Mouse (Mus musculus) layer of hippocampus, postnatal 10 days (tissue): ENCODE results near the gene AC131692.1. TPM values are rescaled to one million over a fixed set of nuclear protein-coding genes. Genes with fewer than 3 reads are reported as not detected.

Experiments used
- DNase-seq, 2 experiments: peaks; one replicate each; pipeline ENCODE4 v3.0.0; 2021; ENCODE audit warnings: low spot score in 2 of 2
- long read RNA-seq: library from polyadenylated mRNA; stranded (forward); transcript quantifications from one replicate; pipeline ENCODE4 v2.0.0, GENCODE M21; 2023
- total RNA-seq, 2 experiments: library from RNA; stranded (reverse); gene quantifications; 2 replicates each; pipeline ENCODE4 v1.2.3; 2021

Gene AC131692.1
- under 1 TPM in 1 of 2 experiments, not detected in 1; 0.80 TPM for total RNA-seq
- long read RNA-seq: 0 reads

DNA sequence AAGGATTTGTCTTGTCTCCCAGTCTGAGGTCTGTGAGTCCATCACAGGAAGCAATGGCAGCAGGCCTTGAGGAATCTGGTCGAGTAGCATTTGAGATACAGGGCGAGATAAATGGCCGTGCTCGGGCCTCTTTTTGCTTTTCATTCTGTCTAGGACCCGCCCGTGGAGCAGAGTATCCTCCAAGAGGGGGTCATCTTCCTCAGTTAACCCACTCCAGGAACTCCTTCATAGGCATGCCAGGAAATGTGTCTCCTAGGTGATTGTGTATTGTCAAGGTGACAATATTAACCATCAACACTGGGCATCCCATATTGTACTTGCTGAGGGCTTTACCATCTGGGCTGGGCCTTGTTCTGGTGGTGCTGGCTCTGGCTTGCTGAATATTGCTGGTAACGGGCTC lies at the start of gene AC131692.1:
Gene AC131692.1 (plus strand): TSS at position 301 of the 400 bp plus-strand sequence.
- DNase-seq: no peak

DNA sequence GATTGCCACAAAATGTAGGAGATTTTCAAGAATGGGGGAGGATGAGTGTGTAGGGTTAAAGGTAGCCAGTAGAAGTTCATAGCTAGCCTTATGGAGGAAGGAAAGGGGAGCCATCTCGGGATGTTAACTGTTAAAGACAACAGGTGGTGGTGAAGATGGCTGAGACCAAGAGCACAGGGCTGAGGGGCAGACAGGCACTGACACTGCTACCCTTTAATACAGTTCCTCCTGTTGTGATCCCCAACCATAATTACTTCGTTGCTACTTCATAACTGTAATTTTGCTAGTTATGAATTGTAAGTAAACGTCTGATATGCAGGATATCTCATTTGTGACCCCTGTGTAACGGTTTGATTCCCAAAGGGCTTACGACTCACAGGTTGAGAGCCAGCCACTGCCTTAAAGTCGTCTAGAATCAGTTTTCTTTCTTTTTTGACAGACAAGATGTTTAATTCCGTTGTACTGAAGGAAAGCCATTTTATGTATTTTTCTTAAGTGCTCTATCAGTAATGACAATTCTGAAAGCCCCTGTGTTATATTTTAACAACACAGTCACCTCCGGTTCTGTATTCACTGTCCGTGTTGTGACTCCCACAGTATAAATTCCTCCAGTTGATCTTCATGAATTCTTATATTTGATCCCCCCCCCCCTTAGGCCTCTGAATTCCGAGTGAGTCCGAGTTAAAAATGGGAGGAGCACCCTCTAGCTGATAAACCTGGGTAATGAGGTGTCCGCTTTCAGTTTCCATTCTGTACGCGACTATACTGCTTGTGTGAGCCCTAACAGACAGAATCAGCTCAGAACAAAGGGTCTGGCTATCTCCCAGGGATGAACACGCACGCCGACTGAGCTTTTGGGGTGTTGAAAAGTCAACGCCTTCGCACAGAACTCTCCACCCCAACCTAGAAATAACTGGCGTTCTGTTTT lies 48.6 kb upstream of the AC131692.1 start:
- DNase-seq: no peak

GRCm38 (mm10) chr19:6046294-6047153 lies 47.7 kb upstream of the AC131692.1 start, which contains the start of gene Syvn1:
Gene Syvn1 (plus strand): TSS chr19:6046576.
- peak; percentile 85 to 91 for DNase-seq

- DNase-seq: no peak
These were observed 46.9 kb upstream of the AC131692.1 start for GRCm38 (mm10) chr19:6047154-6047898.

DNA sequence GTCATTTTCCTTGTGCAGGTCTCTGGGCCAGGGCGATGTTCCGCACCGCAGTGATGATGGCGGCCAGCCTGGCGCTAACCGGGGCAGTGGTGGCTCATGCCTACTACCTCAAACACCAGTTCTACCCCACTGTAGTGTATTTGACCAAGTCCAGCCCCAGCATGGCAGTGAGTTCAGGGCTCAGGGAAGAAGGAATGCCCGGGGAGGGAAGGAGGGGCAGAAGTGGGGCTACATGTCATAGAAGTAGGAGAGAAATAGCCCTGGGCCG lies 46.4 kb upstream of the AC131692.1 start:
- no peak for DNase-seq

DNA sequence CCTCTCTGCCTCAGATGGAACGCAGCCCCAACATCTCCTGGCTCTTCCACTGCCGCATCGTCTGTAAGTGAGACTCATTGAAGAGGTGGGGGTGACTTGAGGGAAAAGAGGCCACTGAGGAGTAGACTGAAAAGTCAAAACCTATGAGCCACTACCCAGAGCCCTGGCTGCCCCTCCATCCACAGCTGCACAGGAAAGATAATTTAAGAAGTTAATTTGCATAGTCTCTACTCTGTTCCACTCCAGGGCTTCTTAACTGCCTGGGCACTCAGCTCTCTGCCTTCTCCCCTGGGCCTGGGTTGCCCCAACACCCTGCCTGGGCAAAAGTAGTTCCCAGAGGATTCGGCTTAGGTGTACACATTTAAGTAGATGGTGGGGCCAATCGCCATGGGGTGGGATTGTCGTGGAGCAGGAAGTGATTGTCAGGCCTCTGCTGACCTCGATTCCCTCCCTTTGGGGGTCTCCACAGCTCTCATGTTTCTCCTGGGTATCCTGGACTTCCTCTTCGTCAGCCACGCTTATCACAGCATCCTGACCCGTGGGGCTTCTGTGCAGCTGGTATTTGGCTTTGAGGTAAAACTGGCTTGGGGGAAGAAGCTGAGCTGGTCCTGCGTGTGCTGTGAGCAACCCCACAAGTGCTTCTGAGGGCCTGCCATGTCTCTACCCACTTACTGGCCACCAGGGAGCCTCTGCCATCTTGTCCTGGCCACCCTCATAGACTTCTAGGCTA lies 45.4 kb upstream of the AC131692.1 start:
- DNase-seq: no peak

GRCm38 (mm10) chr19:6052516-6052915 lies 41.7 kb upstream of the AC131692.1 start:
- no peak for DNase-seq

GRCm38 (mm10) chr19:6054296-6054695 lies 39.9 kb upstream of the AC131692.1 start:
- DNase-seq: no peak

- no peak for DNase-seq
These were observed 37.5 kb upstream of the AC131692.1 start for GRCm38 (mm10) chr19:6056696-6057095.

GRCm38 (mm10) chr19:6057313-6058096 lies 36.7 kb upstream of the AC131692.1 start, which contains the start of the genes Mrpl49 and Fau:
Gene Mrpl49 (minus strand): TSS chr19:6057785.
Gene Fau (plus strand): TSS chr19:6057844.
- peak; percentile 97 to 99 for DNase-seq

DNA sequence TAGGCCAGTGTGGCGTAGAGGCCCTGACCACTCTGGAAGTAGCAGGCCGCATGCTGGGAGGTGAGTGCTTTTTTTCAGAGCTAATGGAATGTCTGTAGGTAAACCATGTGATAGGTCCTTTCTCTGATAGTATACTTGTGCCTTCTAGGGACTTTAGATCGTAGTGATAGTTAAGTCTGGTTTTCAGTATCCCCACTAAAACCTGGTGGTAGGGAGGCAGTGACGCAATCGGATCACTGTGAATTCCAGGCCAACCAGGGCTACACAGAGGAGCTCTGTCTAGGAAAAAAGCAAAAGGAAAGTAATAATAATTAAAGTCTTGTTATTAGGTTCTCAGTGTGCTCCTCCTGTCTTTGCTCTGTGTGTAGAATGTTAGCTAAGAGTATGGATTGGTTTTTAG lies 35.7 kb upstream of the AC131692.1 start:
- DNase-seq: no peak

DNA sequence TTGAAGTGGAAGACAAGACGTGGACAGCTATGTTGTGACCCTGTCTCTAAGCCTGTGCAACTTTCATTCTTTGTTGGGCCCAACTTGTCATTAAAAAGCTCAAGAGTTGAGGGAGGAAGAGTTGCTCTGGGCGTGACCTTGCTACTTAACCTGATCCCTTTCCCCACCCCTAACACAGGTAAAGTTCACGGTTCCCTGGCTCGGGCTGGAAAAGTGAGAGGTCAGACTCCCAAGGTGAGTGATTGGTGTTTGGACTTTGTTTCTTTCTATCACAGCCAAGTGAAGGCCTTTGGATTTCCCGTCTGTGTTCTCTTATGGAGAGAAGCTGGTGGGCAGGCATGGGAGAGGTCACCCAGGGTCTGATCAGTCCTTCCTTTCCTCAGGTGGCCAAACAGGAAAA lies 35.3 kb upstream of the AC131692.1 start:
- no peak for DNase-seq

DNA sequence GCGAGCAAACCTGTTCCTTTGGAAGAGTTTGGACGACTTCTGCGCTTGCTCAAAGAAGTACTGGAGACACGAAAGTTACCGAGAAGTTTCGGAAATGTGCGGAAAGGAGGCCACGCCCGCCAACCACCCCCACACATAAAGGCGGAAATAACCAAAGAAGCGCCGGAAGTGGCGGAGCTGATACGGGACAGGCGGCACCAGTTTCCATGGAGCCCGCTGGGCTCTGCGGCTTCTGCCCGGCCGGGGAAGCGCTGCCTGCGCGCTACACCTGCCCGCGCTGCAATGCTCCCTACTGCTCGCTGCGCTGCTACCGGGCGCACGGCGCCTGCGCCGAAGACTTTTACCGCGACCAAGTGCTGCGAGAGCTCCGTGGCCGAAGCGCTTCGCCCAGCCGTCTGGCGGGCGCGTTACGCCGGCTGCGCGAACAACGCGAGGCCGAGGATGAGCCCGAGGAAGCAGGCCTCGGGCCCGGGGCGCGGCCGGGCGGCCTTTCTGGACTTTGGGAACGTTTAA lies 33.1 kb upstream of the AC131692.1 start, which contains the start of gene Znhit2:
Gene Znhit2 (plus strand): TSS at position 172 of the 513 bp plus-strand sequence.
- DNase-seq: peak; percentile 89 to 94

DNA sequence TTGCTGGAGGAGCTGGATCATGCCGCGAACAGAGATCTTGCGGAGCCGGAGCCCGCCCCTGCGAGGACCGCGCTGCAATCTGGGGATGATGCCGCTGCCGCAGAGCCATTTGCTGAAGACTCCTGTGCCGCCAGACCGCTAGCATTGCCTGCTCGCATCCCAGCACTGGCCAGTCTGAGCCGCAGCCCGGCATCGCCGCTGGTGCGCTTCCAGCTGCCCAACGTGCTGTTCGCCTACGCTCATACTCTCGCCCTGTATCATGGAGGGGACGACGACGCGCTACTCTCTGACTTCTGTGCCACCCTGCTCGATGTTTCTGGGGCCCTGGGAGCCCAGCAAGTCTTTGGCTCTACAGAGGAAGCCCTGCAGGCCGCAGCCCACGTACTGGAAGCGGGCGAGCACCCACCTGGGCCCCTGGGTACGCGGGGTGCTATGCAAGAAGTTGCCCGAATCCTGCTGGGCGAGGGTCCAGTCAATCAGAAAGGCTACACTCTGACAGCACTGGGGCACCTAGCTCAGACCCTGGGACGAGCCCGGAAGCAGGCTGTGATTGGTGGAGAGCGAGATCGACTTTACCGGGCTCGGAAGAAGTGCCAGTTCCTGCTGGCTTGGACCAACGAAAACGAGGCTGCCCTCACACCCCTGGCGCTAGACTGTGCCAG lies 32.4 kb upstream of the AC131692.1 start:
- DNase-seq: peak; percentile 59 to 62

GRCm38 (mm10) chr19:6062418-6062817 lies 31.8 kb upstream of the AC131692.1 start:
- DNase-seq: no peak

GRCm38 (mm10) chr19:6063081-6063480 lies 31.1 kb upstream of the AC131692.1 start:
- DNase-seq: no peak

DNA sequence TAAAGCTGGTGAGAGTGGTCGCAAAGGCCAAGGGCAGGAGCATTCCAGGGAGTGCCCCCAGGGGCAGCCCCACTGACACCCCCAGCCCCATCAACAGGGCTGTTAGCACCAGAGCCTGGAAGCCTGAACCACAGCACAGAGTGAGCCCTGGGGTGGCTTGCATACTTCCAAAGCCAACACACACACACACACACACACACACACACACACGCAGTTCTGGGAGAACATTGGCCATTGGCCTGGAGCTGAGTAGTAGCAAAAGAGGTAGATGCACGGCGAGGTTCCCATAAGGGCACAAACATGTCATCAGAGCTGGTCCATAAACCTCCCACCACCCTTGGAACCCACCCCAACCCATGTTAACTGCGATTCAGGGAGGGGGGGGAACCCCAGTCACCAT lies 27.6 kb upstream of the AC131692.1 start:
- DNase-seq: no peak

DNA sequence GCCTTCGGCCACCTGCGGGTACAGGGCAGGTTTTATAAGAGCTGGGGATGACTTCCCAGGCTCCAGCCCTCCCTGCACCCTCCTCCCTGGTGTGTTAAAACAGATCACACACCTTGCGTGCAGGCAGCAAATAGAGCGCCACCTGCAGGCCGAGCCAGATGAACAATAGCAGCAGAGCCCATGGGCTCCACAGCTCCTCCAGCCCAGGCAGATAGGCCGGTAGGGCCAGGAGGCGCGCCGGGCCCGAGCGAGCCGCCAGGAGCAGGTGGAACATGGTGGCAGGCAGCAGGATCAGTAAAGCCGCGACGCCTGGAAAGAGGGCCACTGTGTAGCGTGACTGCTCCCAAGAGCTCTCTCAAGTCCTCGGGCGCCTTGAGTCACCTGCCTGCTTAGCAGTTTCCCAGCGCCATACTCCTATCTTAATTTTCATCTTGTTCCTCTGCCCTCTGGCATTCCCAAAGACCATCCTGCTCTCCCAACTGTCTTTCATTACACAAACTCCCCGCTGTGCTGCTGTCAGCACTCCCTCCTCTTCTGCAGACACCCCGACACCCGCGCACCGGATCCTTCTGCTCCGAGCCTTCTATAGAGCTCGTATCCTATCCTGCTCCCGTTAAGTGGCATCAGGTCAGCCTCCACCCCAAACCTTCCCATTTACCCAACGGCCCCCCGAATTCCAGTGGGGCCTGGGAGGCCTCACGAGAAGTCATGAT lies 27.1 kb upstream of the AC131692.1 start:
- DNase-seq: peak; percentile 88 to 90
